Mouse (Mus musculus): ENCODE results near the gene Ankrd34a. TPM values are rescaled to one million over a fixed set of nuclear protein-coding genes. Genes with fewer than 3 reads are reported as not detected.
A peak's percentile ranks its signal among the peaks of the same experiment; 100 is the strongest.

Gene Ankrd34a
- total RNA-seq (2012; rRNA removed) (0.04 TPM in 2 replicates), total RNA-seq (2014; rRNA removed) (not detected in 2 replicates), polyA plus RNA-seq (2012; ENCODE audit: insufficient read length, low read depth) (0.11 TPM in 1 of 2 replicates, not detected in the other)

DNA sequence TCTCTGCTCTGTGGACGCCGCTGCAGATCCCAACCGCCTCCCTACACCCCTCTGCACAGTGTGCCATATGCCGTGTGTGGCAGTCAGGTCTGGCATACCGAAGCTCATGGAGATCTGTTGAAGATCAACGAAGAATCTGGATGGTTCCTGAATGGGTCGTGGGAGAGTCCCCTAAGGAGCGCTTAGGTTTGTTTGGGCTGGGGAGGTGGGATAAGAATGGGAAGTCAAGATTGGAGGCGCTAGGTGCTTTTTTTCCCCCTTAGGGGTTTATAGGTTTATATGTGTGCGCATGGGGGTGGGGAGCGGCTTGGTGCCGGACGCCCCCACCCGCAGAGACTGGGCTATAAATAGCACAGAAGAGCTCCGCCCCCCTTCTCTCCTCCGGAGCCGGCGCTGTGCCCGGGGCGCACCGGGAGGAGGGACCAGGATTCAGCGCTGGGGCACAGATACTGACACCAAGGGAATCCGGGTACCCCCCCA, at the start of gene Ankrd34a:
TSS of gene Ankrd34a (plus strand) at position 409 of the 480 bp plus-strand sequence.
- Histone ChIP-seq H3K36me3 (replicated peaks in 1 of 2; ENCODE audit: control insufficient read depth in 1 of 2, insufficient read depth in 1 of 2, low read length in 1 of 2) (peaks cover 0 to 6% of the 10 kb centered on the region in 2 experiments), H3K4me2 (ENCODE audit: insufficient read depth, low read depth, poor library complexity, severe bottlenecking) (no peak within 1 kb of the TSS), H3K27ac (ENCODE audit: insufficient read depth, low read depth) (no peak within 1 kb of the TSS), H3K4me3 (replicated peaks in 1 of 3; ENCODE audit: low read depth in 2 of 3, low read length in 2 of 3, poor library complexity in 1 of 3) (no peak within 1 kb of the TSS), H3K4me1 (ENCODE audit: control insufficient read depth in 1 of 2, insufficient read depth in 2 of 2) (peaks cover 2 to 21% of the 10 kb centered on the region in 2 experiments; a peak in 2 of 4 replicates), H3K27me3 (replicated peaks) (no peaks in the 10 kb centered on the region), H3K9ac (ENCODE audit: insufficient read depth, low read depth) (no peak within 1 kb of the TSS), H3K79me2 (replicated peaks; ENCODE audit: control insufficient read depth, extremely low read depth, insufficient read depth, poor library complexity, severe bottlenecking) (no peaks in the 10 kb centered on the region), H3K9me3 (replicated peaks; ENCODE audit: low read length) (peaks cover 14% of the 10 kb centered on the region)
- in situ Hi-C loops (cut with MboI; ENCODE audit: low pct_ligation_motif_present, low pct_unique_long_range_greater_than_20kb, low sequenced_read_pairs) = no loop called here
- TF ChIP-seq RCOR1 (conservative IDR thresholded peaks at IDR 0.05; ENCODE audit: low read depth, low read length) (no peak), MXI1 (IDR thresholded peaks at IDR 0.05; ENCODE audit: low read depth, low read length) (no peak), EP300 (IDR thresholded peaks at IDR 0.05; ENCODE audit: low read length) (no peak), MYC (IDR thresholded peaks at IDR 0.05; ENCODE audit: low read depth, low read length) (no peak), CTCF (conservative IDR thresholded peaks at IDR 0.05 in 1 of 2, IDR thresholded peaks at IDR 0.05 in 1 of 2; ENCODE audit: low read depth in 2 of 2, low read length in 2 of 2) (no peak)
- DNase-seq (ENCODE audit: extremely low read depth) = no peak
- dilution Hi-C loops (cut with MboI; ENCODE audit: extremely low pct_ligation_motif_present, extremely low pct_unique_long_range_greater_than_20kb, low sequenced_read_pairs) = no loop called here

- no peak overlapping the region for H3K4me2 ChIP-seq (ENCODE audit: insufficient read depth, low read depth, poor library complexity, severe bottlenecking)
- peaks cover 3% of the 10 kb centered on the region for H3K27me3 ChIP-seq (replicated peaks)
- no peaks in the 10 kb centered on the region for H3K9me3 ChIP-seq (replicated peaks; ENCODE audit: low read length)
- no peaks in the 10 kb centered on the region for H3K36me3 ChIP-seq (replicated peaks in 1 of 2; ENCODE audit: control insufficient read depth in 1 of 2, insufficient read depth in 1 of 2, low read length in 1 of 2)
- H3K27ac ChIP-seq (ENCODE audit: insufficient read depth, low read depth) = no peak overlapping the region
- TF ChIP-seq NELFE (IDR thresholded peaks at IDR 0.05; ENCODE audit: low read depth, low read length) (no peak), MXI1 (IDR thresholded peaks at IDR 0.05; ENCODE audit: low read depth, low read length) (no peak), PAX5 (IDR thresholded peaks at IDR 0.05; ENCODE audit: low read length) (no peak), KAT2A (IDR thresholded peaks at IDR 0.05; ENCODE audit: insufficient replicate concordance, low read length) (no peak), NRF1 (IDR thresholded peaks at IDR 0.05; ENCODE audit: low read depth, low read length) (no peak), UBTF (IDR thresholded peaks at IDR 0.05; ENCODE audit: low read depth, low read length) (no peak), GABPA (IDR thresholded peaks at IDR 0.05; ENCODE audit: insufficient replicate concordance, low read depth, low read length) (no peak)
- H3K4me1 ChIP-seq (ENCODE audit: control insufficient read depth in 1 of 2, insufficient read depth in 2 of 2) = peaks cover 15 to 44% of the 10 kb centered on the region in 2 experiments
- H3K9ac ChIP-seq (ENCODE audit: insufficient read depth, low read depth) = no peak overlapping the region
- dilution Hi-C loops (cut with MboI; ENCODE audit: extremely low pct_ligation_motif_present, extremely low pct_unique_long_range_greater_than_20kb, low sequenced_read_pairs) (no loop called here), in situ Hi-C loops (cut with MboI; ENCODE audit: low pct_ligation_motif_present, low pct_unique_long_range_greater_than_20kb, low sequenced_read_pairs) (loop anchor here (25.0 kb wide), 1 partner anchor 260 kb away; the partner anchor contains the start of gene Fcgr1)
- H3K4me3 ChIP-seq (replicated peaks in 1 of 3; ENCODE audit: low read depth in 2 of 3, low read length in 2 of 3, poor library complexity in 1 of 3) = no peak overlapping the region
- DNase-seq (ENCODE audit: extremely low read depth) = no peak
- no peaks in the 10 kb centered on the region for H3K79me2 ChIP-seq (replicated peaks; ENCODE audit: control insufficient read depth, extremely low read depth, insufficient read depth, poor library complexity, severe bottlenecking)
Measured at GRCm38 (mm10) chr3:96546880-96547279, 49.6 kb upstream of the Ankrd34a start.

GRCm38 (mm10) chr3:96547389-96547960, 49.0 kb upstream of the Ankrd34a start:
- Histone ChIP-seq H3K36me3 (replicated peaks in 1 of 2; ENCODE audit: control insufficient read depth in 1 of 2, insufficient read depth in 1 of 2, low read length in 1 of 2) (no peaks in the 10 kb centered on the region), H3K4me3 (replicated peaks in 1 of 3; ENCODE audit: low read depth in 2 of 3, low read length in 2 of 3, poor library complexity in 1 of 3) (no peak overlapping the region), H3K4me1 (ENCODE audit: control insufficient read depth in 1 of 2, insufficient read depth in 2 of 2) (peaks cover 15 to 46% of the 10 kb centered on the region in 2 experiments), H3K27me3 (replicated peaks) (peaks cover 3% of the 10 kb centered on the region), H3K79me2 (replicated peaks; ENCODE audit: control insufficient read depth, extremely low read depth, insufficient read depth, poor library complexity, severe bottlenecking) (no peaks in the 10 kb centered on the region), H3K4me2 (ENCODE audit: insufficient read depth, low read depth, poor library complexity, severe bottlenecking) (peak overlapping the region; percentile 5; the same call in 1 of the 2 replicates), H3K9ac (ENCODE audit: insufficient read depth, low read depth) (no peak overlapping the region), H3K9me3 (replicated peaks; ENCODE audit: low read length) (no peaks in the 10 kb centered on the region), H3K27ac (ENCODE audit: insufficient read depth, low read depth) (peak overlapping the region; percentile 67)
- in situ Hi-C loops (cut with MboI; ENCODE audit: low pct_ligation_motif_present, low pct_unique_long_range_greater_than_20kb, low sequenced_read_pairs) (loop anchor here (25.0 kb wide), 1 partner anchor 260 kb away; the partner anchor contains the start of gene Fcgr1), dilution Hi-C loops (cut with MboI; ENCODE audit: extremely low pct_ligation_motif_present, extremely low pct_unique_long_range_greater_than_20kb, low sequenced_read_pairs) (no loop called here)
- peak; percentile 71 for DNase-seq (ENCODE audit: extremely low read depth)
- no peak for TF ChIP-seq BHLHE40 (IDR thresholded peaks at IDR 0.05; ENCODE audit: low read depth, low read length)
- peak; percentile 64 to 98 for TF ChIP-seq CTCF (conservative IDR thresholded peaks at IDR 0.05 in 1 of 2, IDR thresholded peaks at IDR 0.05 in 1 of 2; ENCODE audit: low read depth in 2 of 2, low read length in 2 of 2)
- TF ChIP-seq NELFE (IDR thresholded peaks at IDR 0.05; ENCODE audit: low read depth, low read length) = no peak
- TF ChIP-seq IRF4 (IDR thresholded peaks at IDR 0.05; ENCODE audit: low read depth, low read length) = 0 out of 2 replicates have a peak, but pooled peaks have one; percentile 31
- no peak for TF ChIP-seq USF2 (conservative IDR thresholded peaks at IDR 0.05; ENCODE audit: low read depth, low read length)
- TF ChIP-seq CHD2 (IDR thresholded peaks at IDR 0.05; ENCODE audit: low read length) = no peak
- TF ChIP-seq USF1 (IDR thresholded peaks at IDR 0.05; ENCODE audit: low read depth, low read length) = no peak
- TF ChIP-seq RCOR1 (conservative IDR thresholded peaks at IDR 0.05; ENCODE audit: low read depth, low read length) = no peak
- TF ChIP-seq MAZ (IDR thresholded peaks at IDR 0.05; ENCODE audit: low read depth, low read length) = no peak
- TF ChIP-seq JUND (conservative IDR thresholded peaks at IDR 0.05; ENCODE audit: low read depth, low read length) = no peak
- TF ChIP-seq KAT2A (IDR thresholded peaks at IDR 0.05; ENCODE audit: insufficient replicate concordance, low read length) = no peak
- no peak for TF ChIP-seq ELF1 (IDR thresholded peaks at IDR 0.05; ENCODE audit: low read depth, low read length)
- no peak for TF ChIP-seq NRF1 (IDR thresholded peaks at IDR 0.05; ENCODE audit: low read depth, low read length)
- no peak for TF ChIP-seq ETS1 (conservative IDR thresholded peaks at IDR 0.05; ENCODE audit: low read depth, low read length)
- TF ChIP-seq POLR2AphosphoS2 (IDR thresholded peaks at IDR 0.05; ENCODE audit: low read depth, low read length) = no peak
- TF ChIP-seq PAX5 (IDR thresholded peaks at IDR 0.05; ENCODE audit: low read length) = no peak
- no peak for TF ChIP-seq E2F4 (IDR thresholded peaks at IDR 0.05; ENCODE audit: insufficient replicate concordance, low read depth, low read length)

Data from CH12.LX (cell line).